Mouse (Mus musculus): ENCODE data around the gene Rps27.

DNA sequence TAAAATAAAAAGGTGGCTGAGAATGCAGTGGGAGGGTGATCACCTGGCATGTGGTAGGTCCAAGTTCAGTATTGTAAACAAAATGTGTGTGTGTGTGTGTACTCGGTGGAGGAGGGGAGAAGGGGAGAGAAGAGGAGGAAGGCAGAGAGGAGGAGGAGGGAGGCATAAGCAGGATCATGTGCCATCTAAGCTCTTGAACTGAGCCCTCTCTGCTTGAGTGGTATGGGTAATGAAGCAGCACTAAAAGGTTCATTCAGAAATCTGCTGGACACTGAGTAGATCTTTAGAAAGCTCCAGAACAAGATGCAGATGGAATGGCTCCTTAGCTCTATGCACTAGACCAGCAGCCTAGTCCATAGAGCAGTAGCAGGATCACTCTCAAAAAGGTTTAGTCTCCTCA lies 10.6 kb downstream of the Rps27 start:
- no peak for TF ChIP-seq CTCF (IDR thresholded peaks at IDR 0.05; ENCODE audit: low read depth)
- TF ChIP-seq EP300 (IDR thresholded peaks at IDR 0.05; ENCODE audit: low read depth), result no peak
